Mouse (Mus musculus) stomach, embryonic 14.5 days (tissue): ENCODE data around the gene Eaf2. TPM values are rescaled to one million over a fixed set of nuclear protein-coding genes. Genes with fewer than 3 reads are reported as not detected.

ENCODE experiments used
- ATAC-seq: fragments of 200-750 bp; cut with Nextera tagmentation; 2 replicates; pipeline ENCODE4 v1.8.0; 2017; ENCODE audit warnings: low read depth, moderate TSS enrichment; ENCODE audit not compliant: insufficient number of reproducible peaks, insufficient read depth, low FRiP score
- H3K27ac ChIP-seq: fragments of 300-500 bp; sonication (generic); 2 replicates; pipeline ENCODE4 v1.5.1; 2014; ENCODE audit warnings: mild to moderate bottlenecking, low read length, moderate library complexity, mixed read lengths
- H3K27me3 ChIP-seq: fragments of 300-500 bp; sonication (generic); 2 replicates; pipeline ENCODE4 v1.6.1; 2014; ENCODE audit warnings: low read length, control low read depth, mixed read lengths; ENCODE audit not compliant: control insufficient read depth, insufficient read depth
- H3K36me3 ChIP-seq: fragments of 300-500 bp; sonication (generic); 2 replicates; pipeline ENCODE4 v1.6.1; 2014; ENCODE audit warnings: mild to moderate bottlenecking, control low read depth, low read length, moderate library complexity, mixed read lengths; ENCODE audit not compliant: control insufficient read depth, insufficient read depth
- H3K4me1 ChIP-seq: fragments of 300-500 bp; sonication (generic); 2 replicates; pipeline ENCODE4 v1.6.1; 2014; ENCODE audit warnings: low read length, control low read depth, mixed read lengths; ENCODE audit not compliant: control insufficient read depth, insufficient read depth
- H3K4me2 ChIP-seq: fragments of 300-500 bp; sonication (generic); replicated peaks from 2 replicates; pipeline ENCODE4 v1.6.1; 2014; ENCODE audit warnings: low read depth, low read length, control low read depth
- H3K4me3 ChIP-seq: fragments of 300-500 bp; sonication (generic); 2 replicates; pipeline ENCODE4 v1.5.1; 2014; ENCODE audit warnings: low read depth, low read length, control low read depth
- H3K9ac ChIP-seq: fragments of 300-500 bp; sonication (generic); replicated peaks from 2 replicates; pipeline ENCODE4 v1.6.1; 2014; ENCODE audit warnings: low read depth, mild to moderate bottlenecking, control low read depth, low read length, moderate library complexity, mixed read lengths
- H3K9me3 ChIP-seq: fragments of 300-500 bp; sonication (generic); 2 replicates; pipeline ENCODE4 v1.6.1; 2016; ENCODE audit warnings: low read depth, low read length, control low read depth; ENCODE audit not compliant: control insufficient read depth
- WGBS: fragments of 180-500 bp; shearing (Covaris S2); extraction: QIAGEN DNeasy Blood & Tissue Kit; methylation state at CpG from one replicate; pipeline ENCODE4 v1.1.7; 2014; 5-methylcytosine and 5-hydroxymethylcytosine counted together
- polyA plus RNA-seq: library from polyadenylated mRNA; unstranded; fragments of >200 nt; fragmentation: Nextera tagmentation; extraction: Ambion mirVana; gene quantifications from 2 replicates; pipeline ENCODE4 v1.2.1, GENCODE M21; 2014

Gene Eaf2
- polyA plus RNA-seq, 1 experiment from 2014 or later: 1.8 TPM

DNA sequence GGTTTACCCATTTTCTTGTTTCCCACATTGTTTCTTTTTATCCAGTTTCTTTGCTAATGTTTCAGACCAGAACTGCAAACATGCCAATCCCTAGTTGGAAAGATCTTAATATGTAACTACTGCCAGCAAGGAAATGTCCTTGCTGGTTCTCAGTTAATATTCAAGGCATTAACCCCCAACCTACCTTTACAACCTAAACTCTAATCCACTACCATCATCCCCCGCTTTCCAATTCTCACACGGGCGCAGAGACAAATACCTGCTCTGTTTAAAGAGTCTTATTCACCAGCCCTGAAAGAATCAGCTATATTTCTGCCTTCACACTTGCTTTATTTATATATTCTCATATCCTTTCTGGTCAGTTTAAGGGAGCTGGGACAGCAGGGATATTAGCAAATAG, 66.2 kb downstream of the Eaf2 start:
- no peaks in the 10 kb centered on the region for H3K4me1 ChIP-seq
- WGBS: 67% methylated on average over 3 of the region's 3 CpGs
- H3K27me3 ChIP-seq: no peaks in the 10 kb centered on the region
- H3K36me3 ChIP-seq: no peaks in the 10 kb centered on the region
- no peak overlapping the region for H3K4me2 ChIP-seq
- no peak overlapping the region for H3K4me3 ChIP-seq
- H3K9ac ChIP-seq: no peak overlapping the region
- ATAC-seq: no peak
- no peak overlapping the region for H3K27ac ChIP-seq
- H3K9me3 ChIP-seq: no peaks in the 10 kb centered on the region

- H3K4me3 ChIP-seq: no peak overlapping the region
- WGBS: 83% methylated on average over 3 of the region's 3 CpGs
Measured at GRCm38 (mm10) chr16:36802361-36802760, 72.4 kb downstream of the Eaf2 start.

GRCm38 (mm10) chr16:36798334-36798733, 76.5 kb downstream of the Eaf2 start:
- WGBS: 73% methylated on average over 2 of the region's 2 CpGs
- Histone ChIP-seq H3K4me2 (no peak overlapping the region), H3K9me3 (no peaks in the 10 kb centered on the region), H3K36me3 (no peaks in the 10 kb centered on the region), H3K27me3 (no peaks in the 10 kb centered on the region), H3K27ac (no peak overlapping the region), H3K4me1 (no peaks in the 10 kb centered on the region), H3K4me3 (no peak overlapping the region), H3K9ac (no peak overlapping the region)
- no peak for ATAC-seq

More at GRCm38 (mm10) chr16:36802361-36802760, 72.4 kb downstream of the Eaf2 start:
- no peaks in the 10 kb centered on the region for H3K36me3 ChIP-seq
- H3K9ac ChIP-seq: no peak overlapping the region
- H3K27me3 ChIP-seq: no peaks in the 10 kb centered on the region
- no peak for ATAC-seq
- H3K4me1 ChIP-seq: no peaks in the 10 kb centered on the region
- no peak overlapping the region for H3K27ac ChIP-seq
- no peak overlapping the region for H3K4me2 ChIP-seq
- H3K9me3 ChIP-seq: no peaks in the 10 kb centered on the region

DNA sequence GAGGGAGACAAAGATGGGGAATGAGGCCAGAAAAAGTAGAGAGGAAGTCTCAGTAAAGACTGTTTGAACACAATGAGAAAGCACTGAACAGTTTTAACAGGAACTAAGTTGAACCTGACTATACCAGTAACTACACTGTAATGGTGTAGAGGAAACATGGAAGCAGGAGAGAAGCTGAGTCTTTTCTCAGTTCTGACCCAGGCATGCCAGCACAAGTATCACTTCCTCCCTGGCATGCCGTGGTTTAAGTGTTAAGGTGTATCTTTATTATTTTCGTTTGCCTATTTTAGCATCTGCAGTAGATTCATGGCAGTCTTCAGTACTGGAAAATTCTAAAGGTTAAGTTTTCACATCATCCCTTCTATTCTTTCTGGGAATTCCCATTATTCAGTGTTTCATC, 79.8 kb downstream of the Eaf2 start:
- H3K9me3 ChIP-seq: no peaks in the 10 kb centered on the region
- H3K36me3 ChIP-seq: no peaks in the 10 kb centered on the region
- ATAC-seq: no peak
- WGBS: 69% methylated on average over 2 of the region's 2 CpGs
- no peak overlapping the region for H3K4me3 ChIP-seq
- no peak overlapping the region for H3K9ac ChIP-seq
- H3K27ac ChIP-seq: no peak overlapping the region
- no peaks in the 10 kb centered on the region for H3K4me1 ChIP-seq
- no peak overlapping the region for H3K4me2 ChIP-seq
- no peaks in the 10 kb centered on the region for H3K27me3 ChIP-seq

- Histone ChIP-seq H3K27me3 (no peaks in the 10 kb centered on the region), H3K9ac (no peak overlapping the region), H3K27ac (no peak overlapping the region), H3K36me3 (no peaks in the 10 kb centered on the region), H3K4me3 (no peak overlapping the region), H3K4me2 (no peak overlapping the region), H3K4me1 (no peaks in the 10 kb centered on the region), H3K9me3 (no peaks in the 10 kb centered on the region)
- WGBS: 84% methylated on average over 4 of the region's 4 CpGs
- ATAC-seq: no peak
Measured at GRCm38 (mm10) chr16:36790166-36790565, 84.6 kb downstream of the Eaf2 start.

GRCm38 (mm10) chr16:36786466-36786865, 88.3 kb downstream of the Eaf2 start:
- no peak for ATAC-seq
- Histone ChIP-seq H3K27me3 (no peaks in the 10 kb centered on the region), H3K4me3 (no peak overlapping the region), H3K36me3 (no peaks in the 10 kb centered on the region), H3K4me2 (no peak overlapping the region), H3K9me3 (no peaks in the 10 kb centered on the region), H3K4me1 (no peaks in the 10 kb centered on the region), H3K27ac (no peak overlapping the region), H3K9ac (no peak overlapping the region)
- 79% methylated on average over 7 of the region's 7 CpGs for WGBS

GRCm38 (mm10) chr16:36784594-36785313, 90.0 kb downstream of the Eaf2 start, which contains the start of gene Slc15a2:
Gene Slc15a2 (minus strand): TSS chr16:36784962.
- no peaks in the 10 kb centered on the region for H3K27me3 ChIP-seq
- no peak within 1 kb of the TSS for H3K27ac ChIP-seq
- no peaks in the 10 kb centered on the region for H3K36me3 ChIP-seq
- no peaks in the 10 kb centered on the region for H3K9me3 ChIP-seq
- 60% methylated on average over 10 of the region's 10 CpGs for WGBS
- H3K4me1 ChIP-seq: no peaks in the 10 kb centered on the region
- no peak within 1 kb of the TSS for H3K9ac ChIP-seq
- no peak for ATAC-seq
- H3K4me3 ChIP-seq: no peak within 1 kb of the TSS; the same call in 1 of the 2 replicates
- H3K4me2 ChIP-seq: no peak within 1 kb of the TSS; the same call in 1 of the 2 replicates

DNA sequence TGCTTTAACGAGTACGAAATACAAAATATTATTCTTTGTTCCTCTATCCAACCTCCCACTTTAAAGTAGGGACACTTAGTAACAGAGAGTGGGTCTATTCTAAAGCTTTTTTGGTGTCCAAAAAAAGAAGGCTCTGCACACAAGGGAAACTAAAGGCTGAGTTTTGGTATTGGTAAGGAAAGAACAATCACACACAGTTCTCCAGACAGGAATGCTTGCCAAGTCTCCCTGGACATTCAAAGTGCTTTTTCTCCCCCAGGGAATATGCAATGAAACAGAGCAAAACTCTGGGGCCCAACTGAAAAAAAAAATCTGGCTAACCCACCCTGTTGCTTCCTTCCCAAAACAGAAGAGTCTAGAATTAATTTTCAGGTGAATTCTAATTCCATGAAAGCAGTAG, 90.7 kb downstream of the Eaf2 start:
- Histone ChIP-seq H3K9me3 (no peaks in the 10 kb centered on the region), H3K9ac (no peak overlapping the region), H3K4me1 (no peaks in the 10 kb centered on the region), H3K27me3 (no peaks in the 10 kb centered on the region), H3K36me3 (no peaks in the 10 kb centered on the region), H3K4me3 (no peak overlapping the region; the same call in 1 of the 2 replicates), H3K4me2 (no peak overlapping the region; the same call in 1 of the 2 replicates), H3K27ac (no peak overlapping the region)
- ATAC-seq: no peak
- 90% methylated on average over 2 of the region's 2 CpGs for WGBS

DNA sequence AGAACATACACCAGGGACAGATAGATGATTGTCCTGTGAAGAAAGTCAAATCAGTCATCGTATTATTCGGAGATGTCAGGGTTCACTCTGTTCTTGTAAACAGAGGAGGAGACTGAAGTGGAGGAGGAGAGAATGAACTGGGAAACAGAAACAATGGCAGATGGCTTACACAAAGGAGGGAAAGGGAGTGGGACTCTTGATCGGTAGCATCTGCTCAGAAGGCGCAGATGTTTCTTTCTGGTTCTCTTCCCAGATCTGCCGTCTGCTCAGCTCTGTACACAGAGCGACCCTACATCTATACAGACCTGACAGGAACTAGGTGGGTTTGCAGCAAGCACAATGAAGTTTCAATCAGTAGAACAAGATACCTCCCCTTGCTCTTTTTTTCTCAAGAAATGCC, 99.1 kb downstream of the Eaf2 start:
- Histone ChIP-seq H3K4me1 (no peaks in the 10 kb centered on the region), H3K4me3 (no peak overlapping the region), H3K36me3 (no peaks in the 10 kb centered on the region), H3K9me3 (no peaks in the 10 kb centered on the region), H3K27ac (no peak overlapping the region), H3K27me3 (no peaks in the 10 kb centered on the region), H3K4me2 (no peak overlapping the region), H3K9ac (no peak overlapping the region)
- ATAC-seq: no peak
- WGBS: 60% methylated on average over 6 of the region's 6 CpGs
